Mouse (Mus musculus) embryonic facial prominence, embryonic 13.5 days (tissue): Measurements from ENCODE around the gene B3gnt2. TPM values are rescaled to one million over a fixed set of nuclear protein-coding genes. Genes with fewer than 3 reads are reported as not detected.

Experiments used
- ATAC-seq: fragments of 200-750 bp; cut with Nextera tagmentation; 2 replicates; pipeline ENCODE4 v1.8.0; 2017; ENCODE audit warnings: low read depth; ENCODE audit not compliant: insufficient number of reproducible peaks, insufficient read depth, low FRiP score, low TSS enrichment
- H3K27ac ChIP-seq: fragments of 300-500 bp; sonication (generic); 2 replicates; pipeline ENCODE4 v1.5.1; 2015; ENCODE audit warnings: moderate library complexity, mild to moderate bottlenecking, inconsistent platforms
- H3K27me3 ChIP-seq: fragments of 300-500 bp; sonication (generic); 2 replicates; pipeline ENCODE4 v1.6.1; 2015; ENCODE audit warnings: mild to moderate bottlenecking, inconsistent platforms
- H3K36me3 ChIP-seq: fragments of 300-500 bp; sonication (generic); 2 replicates; pipeline ENCODE4 v1.6.1; 2015; ENCODE audit warnings: mild to moderate bottlenecking, inconsistent platforms
- H3K4me1 ChIP-seq: fragments of 300-500 bp; sonication (generic); 2 replicates; pipeline ENCODE4 v1.6.1; 2015; ENCODE audit warnings: inconsistent platforms
- H3K4me2 ChIP-seq: fragments of 300-500 bp; sonication (generic); 2 replicates; pipeline ENCODE4 v1.6.1; 2015; ENCODE audit warnings: moderate library complexity, mild to moderate bottlenecking, inconsistent platforms
- H3K4me3 ChIP-seq: fragments of 300-500 bp; sonication (generic); 2 replicates; pipeline ENCODE4 v1.5.1; 2015; ENCODE audit warnings: mild to moderate bottlenecking, inconsistent platforms
- H3K9ac ChIP-seq: fragments of 300-500 bp; sonication (generic); 2 replicates; pipeline ENCODE4 v1.6.1; 2015; ENCODE audit warnings: mild to moderate bottlenecking, inconsistent platforms
- H3K9me3 ChIP-seq: fragments of 300-500 bp; sonication (generic); 2 replicates; pipeline ENCODE4 v1.6.1; 2016; ENCODE audit warnings: inconsistent platforms
- WGBS: fragments of 180-500 bp; shearing (Covaris S2); methylation state at CpG from one replicate; pipeline ENCODE4 v1.1.7; 2015; ENCODE audit warnings: mixed read lengths; 5-methylcytosine and 5-hydroxymethylcytosine counted together
- polyA plus RNA-seq: library from polyadenylated mRNA; unstranded; fragments of >200 nt; fragmentation: Nextera tagmentation; extraction: Ambion mirVana; gene quantifications from 2 replicates; pipeline ENCODE4 v1.2.1, GENCODE M21; 2015

Gene B3gnt2
- polyA plus RNA-seq, 1 experiment from 2014 or later, result 8.5 TPM

- WGBS, result 68% methylated on average over 13 of the region's 13 CpGs
- H3K4me2 ChIP-seq, result no peak overlapping the region
Observed at GRCm38 (mm10) chr11:22782705-22783124, 78.0 kb downstream of the B3gnt2 start.

GRCm38 (mm10) chr11:22781190-22781589 lies 79.6 kb downstream of the B3gnt2 start:
- no peaks in the 10 kb centered on the region for H3K9me3 ChIP-seq
- H3K36me3 ChIP-seq, result no peaks in the 10 kb centered on the region
- no peak overlapping the region for H3K9ac ChIP-seq
- no peaks in the 10 kb centered on the region for H3K27me3 ChIP-seq
- ATAC-seq, result no peak
- H3K4me1 ChIP-seq, result no peaks in the 10 kb centered on the region
- H3K4me3 ChIP-seq, result no peak overlapping the region
- H3K27ac ChIP-seq, result no peak overlapping the region
- no peak overlapping the region for H3K4me2 ChIP-seq

More at GRCm38 (mm10) chr11:22782705-22783124, 78.0 kb downstream of the B3gnt2 start:
- Histone ChIP-seq H3K9me3 (no peaks in the 10 kb centered on the region), H3K4me3 (no peak overlapping the region), H3K36me3 (no peaks in the 10 kb centered on the region), H3K9ac (no peak overlapping the region), H3K4me1 (no peaks in the 10 kb centered on the region), H3K27ac (no peak overlapping the region), H3K27me3 (no peaks in the 10 kb centered on the region)
- ATAC-seq, result no peak

DNA sequence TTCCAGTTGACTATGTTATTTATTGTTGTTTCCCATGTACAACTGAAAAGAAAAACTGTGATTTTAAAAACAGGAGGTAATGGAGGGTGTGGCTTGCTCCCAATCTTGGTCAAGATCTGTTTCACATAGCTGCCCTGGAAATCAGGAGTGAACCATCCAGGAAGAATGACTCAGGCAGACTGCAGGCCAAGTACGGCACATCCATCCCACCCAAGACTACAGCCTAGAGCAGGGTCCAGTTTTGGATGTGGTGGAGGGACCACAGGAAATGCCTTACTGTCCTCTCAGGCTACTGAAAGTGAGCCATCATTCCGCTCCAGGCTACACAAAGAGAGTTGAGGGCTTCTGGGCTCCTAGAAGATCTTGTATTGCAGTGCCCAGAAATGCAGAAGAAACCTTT lies 80.0 kb downstream of the B3gnt2 start:
- Histone ChIP-seq H3K36me3 (no peaks in the 10 kb centered on the region), H3K9me3 (no peaks in the 10 kb centered on the region), H3K27me3 (no peaks in the 10 kb centered on the region), H3K27ac (no peak overlapping the region), H3K4me2 (no peak overlapping the region), H3K4me3 (no peak overlapping the region), H3K4me1 (no peaks in the 10 kb centered on the region), H3K9ac (no peak overlapping the region)
- WGBS, result 85% methylated on average over 2 of the region's 2 CpGs
- no peak for ATAC-seq

- 79% methylated on average over 6 of the region's 6 CpGs for WGBS
- no peaks in the 10 kb centered on the region for H3K27me3 ChIP-seq
- no peak overlapping the region for H3K4me3 ChIP-seq
- H3K4me2 ChIP-seq, result no peak overlapping the region
- ATAC-seq, result no peak
- no peak overlapping the region for H3K27ac ChIP-seq
- no peak overlapping the region for H3K9ac ChIP-seq
- H3K36me3 ChIP-seq, result no peaks in the 10 kb centered on the region
- no peaks in the 10 kb centered on the region for H3K4me1 ChIP-seq
- H3K9me3 ChIP-seq, result no peaks in the 10 kb centered on the region
Observed at GRCm38 (mm10) chr11:22779821-22780551, 80.8 kb downstream of the B3gnt2 start.

DNA sequence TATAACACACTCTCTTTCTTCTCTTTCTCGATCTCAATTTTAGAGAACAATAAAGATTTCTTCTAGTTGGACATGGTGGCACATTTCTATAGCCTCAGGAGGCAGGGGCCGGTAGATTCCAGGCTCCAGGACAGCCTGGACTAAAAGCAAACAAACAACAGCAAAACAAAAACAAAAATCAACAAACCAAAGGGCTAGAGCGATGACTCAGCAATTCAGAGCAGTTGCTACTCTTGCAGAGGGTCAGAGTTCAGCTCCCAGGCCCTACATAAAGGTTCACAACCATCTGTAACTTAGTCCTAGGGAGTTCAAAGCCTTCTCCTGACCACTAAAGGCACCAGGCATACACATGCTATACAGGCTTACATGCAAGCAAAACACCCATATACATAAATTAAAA lies 82.2 kb downstream of the B3gnt2 start:
- no peak overlapping the region for H3K27ac ChIP-seq
- no peak for ATAC-seq
- H3K36me3 ChIP-seq, result no peaks in the 10 kb centered on the region
- no peak overlapping the region for H3K4me2 ChIP-seq
- H3K9me3 ChIP-seq, result no peaks in the 10 kb centered on the region
- no peaks in the 10 kb centered on the region for H3K4me1 ChIP-seq
- H3K9ac ChIP-seq, result no peak overlapping the region
- 68% methylated on average over 3 of the region's 3 CpGs for WGBS
- no peak overlapping the region for H3K4me3 ChIP-seq
- no peaks in the 10 kb centered on the region for H3K27me3 ChIP-seq

DNA sequence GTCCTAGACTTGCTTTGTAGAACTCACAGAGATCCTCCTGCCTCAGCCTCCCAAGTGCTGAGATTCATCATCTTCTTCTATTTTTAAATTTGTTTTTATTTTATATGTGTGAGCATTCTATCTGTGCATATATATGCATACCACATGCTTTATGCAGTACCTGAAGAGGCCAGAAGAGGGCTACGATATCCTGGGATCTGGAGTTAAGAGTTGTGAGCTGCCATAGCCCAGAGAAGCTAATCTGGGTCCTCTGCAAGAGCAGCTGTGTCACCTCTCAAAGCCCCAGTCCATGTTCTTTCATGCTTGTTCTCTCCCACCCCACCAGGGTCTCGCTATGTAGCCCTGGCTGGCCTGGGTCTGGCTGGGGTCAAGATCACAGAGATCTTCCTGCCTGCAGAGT lies 83.2 kb downstream of the B3gnt2 start:
- 91% methylated on average over 2 of the region's 2 CpGs for WGBS
- no peak overlapping the region for H3K4me2 ChIP-seq
- no peaks in the 10 kb centered on the region for H3K4me1 ChIP-seq
- no peak overlapping the region for H3K27ac ChIP-seq
- no peak overlapping the region for H3K4me3 ChIP-seq
- H3K36me3 ChIP-seq, result no peaks in the 10 kb centered on the region
- ATAC-seq, result no peak
- no peaks in the 10 kb centered on the region for H3K9me3 ChIP-seq
- no peaks in the 10 kb centered on the region for H3K27me3 ChIP-seq
- no peak overlapping the region for H3K9ac ChIP-seq

- Histone ChIP-seq H3K9me3 (no peaks in the 10 kb centered on the region), H3K27me3 (no peaks in the 10 kb centered on the region), H3K27ac (no peak overlapping the region), H3K4me1 (no peaks in the 10 kb centered on the region), H3K4me3 (no peak overlapping the region), H3K36me3 (no peaks in the 10 kb centered on the region), H3K4me2 (no peak overlapping the region), H3K9ac (no peak overlapping the region)
- WGBS, result 87% methylated on average over 2 of the region's 2 CpGs
- no peak for ATAC-seq
Observed at GRCm38 (mm10) chr11:22774821-22775220, 85.9 kb downstream of the B3gnt2 start.

GRCm38 (mm10) chr11:22766238-22766637 lies 94.5 kb downstream of the B3gnt2 start:
- Histone ChIP-seq H3K36me3 (no peaks in the 10 kb centered on the region), H3K4me3 (no peak overlapping the region), H3K9ac (no peak overlapping the region), H3K27ac (no peak overlapping the region), H3K9me3 (0 out of 2 replicates have a peak, but pooled peaks cover 3% of the 10 kb centered on the region), H3K4me1 (no peaks in the 10 kb centered on the region), H3K27me3 (no peaks in the 10 kb centered on the region), H3K4me2 (no peak overlapping the region)
- no peak for ATAC-seq
- WGBS, result 78% methylated on average over 2 of the region's 2 CpGs

DNA sequence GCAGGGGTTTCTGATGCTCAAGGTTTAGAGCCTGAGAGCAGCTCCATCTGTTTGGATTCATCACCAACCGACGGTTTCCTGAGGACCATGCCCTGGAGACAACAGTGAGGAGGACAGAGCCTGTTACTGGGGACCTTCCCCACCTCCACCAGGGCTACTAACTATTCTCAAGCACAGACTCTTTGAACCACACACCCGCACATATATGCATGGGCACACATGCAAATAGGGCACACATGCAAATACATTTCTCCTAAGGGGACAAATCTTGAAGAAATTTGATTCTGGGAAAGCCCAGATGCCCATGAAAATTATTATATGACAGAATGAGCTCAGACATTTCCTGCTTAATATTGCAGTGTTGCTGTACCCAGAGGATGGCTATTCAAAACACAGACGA lies 95.3 kb downstream of the B3gnt2 start:
- ATAC-seq, result no peak
- 83% methylated on average over 4 of the region's 4 CpGs for whole genome bisulfite sequencing

DNA sequence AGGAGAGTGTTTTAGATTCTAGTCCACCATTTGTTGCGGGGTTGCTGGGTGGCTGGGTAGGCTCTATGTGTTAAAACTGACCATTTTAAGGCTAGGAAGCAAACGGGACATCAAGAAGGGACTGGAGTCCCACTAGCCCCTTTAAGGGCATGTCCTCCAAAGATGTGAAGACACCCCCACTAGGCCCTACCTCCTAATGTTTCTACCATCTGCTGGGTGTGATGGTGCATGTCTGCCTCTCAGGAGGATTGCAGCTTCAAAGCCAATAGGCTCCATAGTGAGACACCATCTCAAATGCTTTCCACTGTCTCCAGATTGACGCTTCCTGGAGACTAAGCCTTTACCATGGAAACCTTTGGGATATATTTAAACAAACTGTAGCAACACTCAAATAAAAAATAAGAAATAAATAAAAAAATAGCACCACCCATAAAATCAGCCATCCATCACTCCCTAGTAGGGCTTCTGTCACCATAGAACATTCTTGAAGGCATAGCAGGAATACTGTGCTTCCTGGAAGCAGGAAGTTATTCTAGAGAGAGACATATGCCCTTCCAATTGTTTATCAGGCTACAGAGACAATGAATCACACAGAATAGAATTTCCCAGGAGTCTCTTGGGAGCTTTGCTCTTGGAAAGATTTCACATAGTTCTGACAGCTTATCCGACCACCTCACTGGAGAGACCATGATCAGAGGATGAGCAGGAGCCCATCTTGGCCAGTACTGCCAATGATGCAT lies 97.0 kb downstream of the B3gnt2 start:
- Histone ChIP-seq H3K27ac (no peak overlapping the region), H3K9me3 (0 out of 2 replicates have a peak, but pooled peaks cover 3% of the 10 kb centered on the region), H3K4me1 (no peaks in the 10 kb centered on the region), H3K36me3 (no peaks in the 10 kb centered on the region), H3K4me2 (no peak overlapping the region), H3K27me3 (no peaks in the 10 kb centered on the region), H3K4me3 (no peak overlapping the region), H3K9ac (no peak overlapping the region)
- ATAC-seq, result no peak
- WGBS, result 76% methylated on average over 4 of the region's 4 CpGs

More for the DNA sequence above, 95.3 kb downstream of the B3gnt2 start:
- Histone ChIP-seq H3K27ac (no peak overlapping the region), H3K27me3 (no peaks in the 10 kb centered on the region), H3K9me3 (0 out of 2 replicates have a peak, but pooled peaks cover 3% of the 10 kb centered on the region), H3K36me3 (no peaks in the 10 kb centered on the region), H3K4me3 (no peak overlapping the region), H3K9ac (no peak overlapping the region), H3K4me1 (no peaks in the 10 kb centered on the region), H3K4me2 (no peak overlapping the region)

- no peaks in the 10 kb centered on the region for H3K4me1 ChIP-seq
- WGBS, result 41% methylated on average over 1 of the region's 1 CpGs
- no peak overlapping the region for H3K9ac ChIP-seq
- no peak for ATAC-seq
- no peak overlapping the region for H3K27ac ChIP-seq
- no peaks in the 10 kb centered on the region for H3K36me3 ChIP-seq
- H3K4me3 ChIP-seq, result no peak overlapping the region
- 0 out of 2 replicates have a peak, but pooled peaks cover under 1% of the 10 kb centered on the region for H3K9me3 ChIP-seq
- H3K27me3 ChIP-seq, result no peaks in the 10 kb centered on the region
- no peak overlapping the region for H3K4me2 ChIP-seq
Observed at GRCm38 (mm10) chr11:22763055-22763454, 97.7 kb downstream of the B3gnt2 start.
